Mouse (Mus musculus): ENCODE data around the gene Rbm26. TPM values are rescaled to one million over a fixed set of nuclear protein-coding genes. Genes with fewer than 3 reads are reported as not detected.

Gene Rbm26
- polyA plus RNA-seq, 1 experiment = 9.0 TPM

- H3K79me3 ChIP-seq (ENCODE audit: low read depth) = peaks cover 83% of the 10 kb centered on the region
- H3ac ChIP-seq (ENCODE audit: control insufficient read depth, insufficient read length, low read depth) = no peak overlapping the region
- H3K36me3 ChIP-seq (ENCODE audit: control insufficient read depth, insufficient read depth) = no peaks in the 10 kb centered on the region
- no peaks in the 10 kb centered on the region for H3K27me3 ChIP-seq (ENCODE audit: control insufficient read depth, insufficient read depth, insufficient read length)
- TF ChIP-seq FOSL1 (IDR thresholded peaks at IDR 0.05; ENCODE audit: insufficient read depth, low read length, poor library complexity, severe bottlenecking) (no peak), MYOD1 (IDR thresholded peaks at IDR 0.05; ENCODE audit: control insufficient read depth, insufficient read length, low read depth) (no peak), CEBPB (IDR thresholded peaks at IDR 0.05; ENCODE audit: low read depth) (no peak), MAX (IDR thresholded peaks at IDR 0.05) (no peak), USF1 (IDR thresholded peaks at IDR 0.05; ENCODE audit: low read depth) (no peak), CTCF (IDR thresholded peaks at IDR 0.05; ENCODE audit: control insufficient read depth, insufficient read depth, insufficient read length) (no peak), MYOG (IDR thresholded peaks at IDR 0.05; ENCODE audit: control insufficient read depth, extremely low read depth, insufficient read length) (no peak)
- peaks cover 99% of the 10 kb centered on the region for H3K79me2 ChIP-seq (ENCODE audit: control insufficient read depth, insufficient read depth)
- no peak overlapping the region for H3K4me3 ChIP-seq (ENCODE audit: insufficient read depth, poor library complexity, severe bottlenecking)
Measured at GRCm38 (mm10) chr14:105167181-105167580, 9.9 kb downstream of the Rbm26 start.

- H3K79me3 ChIP-seq (ENCODE audit: low read depth) = peaks cover 77% of the 10 kb centered on the region
- TF ChIP-seq MYOD1 (IDR thresholded peaks at IDR 0.05; ENCODE audit: control insufficient read depth, insufficient read length, low read depth) = no peak
- no peak for TF ChIP-seq MAX (IDR thresholded peaks at IDR 0.05)
- peaks cover 99% of the 10 kb centered on the region for H3K79me2 ChIP-seq (ENCODE audit: control insufficient read depth, insufficient read depth)
- H3K36me3 ChIP-seq (ENCODE audit: control insufficient read depth, insufficient read depth) = peaks cover 4% of the 10 kb centered on the region
- H3K27me3 ChIP-seq (ENCODE audit: control insufficient read depth, insufficient read depth, insufficient read length) = no peaks in the 10 kb centered on the region
- no peak overlapping the region for H3ac ChIP-seq (ENCODE audit: control insufficient read depth, insufficient read length, low read depth)
- no peak overlapping the region for H3K4me3 ChIP-seq (ENCODE audit: insufficient read depth, poor library complexity, severe bottlenecking)
Measured at GRCm38 (mm10) chr14:105164793-105165192, 12.3 kb downstream of the Rbm26 start.

GRCm38 (mm10) chr14:105161334-105161733 is 15.8 kb downstream of the Rbm26 start:
- Histone ChIP-seq H3K79me2 (ENCODE audit: control insufficient read depth, insufficient read depth) (peaks cover 82% of the 10 kb centered on the region), H3K79me3 (ENCODE audit: low read depth) (peaks cover 57% of the 10 kb centered on the region), H3ac (ENCODE audit: control insufficient read depth, insufficient read length, low read depth) (no peak overlapping the region), H3K36me3 (ENCODE audit: control insufficient read depth, insufficient read depth) (peaks cover 33% of the 10 kb centered on the region), H3K4me3 (ENCODE audit: insufficient read depth, poor library complexity, severe bottlenecking) (no peak overlapping the region), H3K27me3 (ENCODE audit: control insufficient read depth, insufficient read depth, insufficient read length) (no peaks in the 10 kb centered on the region)
- TF ChIP-seq USF1 (IDR thresholded peaks at IDR 0.05; ENCODE audit: low read depth) (no peak), MAX (IDR thresholded peaks at IDR 0.05) (no peak), MYOD1 (IDR thresholded peaks at IDR 0.05; ENCODE audit: control insufficient read depth, insufficient read length, low read depth) (no peak), MYOG (IDR thresholded peaks at IDR 0.05; ENCODE audit: control insufficient read depth, extremely low read depth, insufficient read length) (no peak), FOSL1 (IDR thresholded peaks at IDR 0.05; ENCODE audit: insufficient read depth, low read length, poor library complexity, severe bottlenecking) (no peak), CTCF (IDR thresholded peaks at IDR 0.05; ENCODE audit: control insufficient read depth, insufficient read depth, insufficient read length) (no peak), CEBPB (IDR thresholded peaks at IDR 0.05; ENCODE audit: low read depth) (no peak)

- Histone ChIP-seq H3K4me3 (ENCODE audit: insufficient read depth, poor library complexity, severe bottlenecking) (no peak overlapping the region), H3ac (ENCODE audit: control insufficient read depth, insufficient read length, low read depth) (no peak overlapping the region), H3K79me3 (ENCODE audit: low read depth) (peaks cover 34% of the 10 kb centered on the region), H3K27me3 (ENCODE audit: control insufficient read depth, insufficient read depth, insufficient read length) (no peaks in the 10 kb centered on the region), H3K36me3 (ENCODE audit: control insufficient read depth, insufficient read depth) (peaks cover 37% of the 10 kb centered on the region), H3K79me2 (ENCODE audit: control insufficient read depth, insufficient read depth) (peaks cover 54% of the 10 kb centered on the region)
- no peak for TF ChIP-seq MYOD1 (IDR thresholded peaks at IDR 0.05; ENCODE audit: control insufficient read depth, insufficient read length, low read depth)
- TF ChIP-seq CEBPB (IDR thresholded peaks at IDR 0.05; ENCODE audit: low read depth) = no peak
- no peak for TF ChIP-seq MAX (IDR thresholded peaks at IDR 0.05)
- no peak for TF ChIP-seq MYOG (IDR thresholded peaks at IDR 0.05; ENCODE audit: control insufficient read depth, extremely low read depth, insufficient read length)
- TF ChIP-seq FOSL1 (IDR thresholded peaks at IDR 0.05; ENCODE audit: insufficient read depth, low read length, poor library complexity, severe bottlenecking) = no peak
- no peak for TF ChIP-seq CTCF (IDR thresholded peaks at IDR 0.05; ENCODE audit: control insufficient read depth, insufficient read depth, insufficient read length)
- no peak for TF ChIP-seq USF1 (IDR thresholded peaks at IDR 0.05; ENCODE audit: low read depth)
Measured at GRCm38 (mm10) chr14:105158526-105158925, 18.6 kb downstream of the Rbm26 start.

- peaks cover 52% of the 10 kb centered on the region for H3K36me3 ChIP-seq (ENCODE audit: control insufficient read depth, insufficient read depth)
- H3ac ChIP-seq (ENCODE audit: control insufficient read depth, insufficient read length, low read depth) = no peak overlapping the region
- H3K79me3 ChIP-seq (ENCODE audit: low read depth) = no peaks in the 10 kb centered on the region
- no peak overlapping the region for H3K4me3 ChIP-seq (ENCODE audit: insufficient read depth, poor library complexity, severe bottlenecking)
- no peaks in the 10 kb centered on the region for H3K79me2 ChIP-seq (ENCODE audit: control insufficient read depth, insufficient read depth)
- no peaks in the 10 kb centered on the region for H3K27me3 ChIP-seq (ENCODE audit: control insufficient read depth, insufficient read depth, insufficient read length)
- no peak for TF ChIP-seq FOSL1 (IDR thresholded peaks at IDR 0.05; ENCODE audit: insufficient read depth, low read length, poor library complexity, severe bottlenecking)
- TF ChIP-seq CTCF (IDR thresholded peaks at IDR 0.05; ENCODE audit: control insufficient read depth, insufficient read depth, insufficient read length) = no peak
- no peak for TF ChIP-seq MAX (IDR thresholded peaks at IDR 0.05)
- TF ChIP-seq MYOG (IDR thresholded peaks at IDR 0.05; ENCODE audit: control insufficient read depth, extremely low read depth, insufficient read length) = no peak
- no peak for TF ChIP-seq MYOD1 (IDR thresholded peaks at IDR 0.05; ENCODE audit: control insufficient read depth, insufficient read length, low read depth)
- no peak for TF ChIP-seq USF1 (IDR thresholded peaks at IDR 0.05; ENCODE audit: low read depth)
- TF ChIP-seq CEBPB (IDR thresholded peaks at IDR 0.05; ENCODE audit: low read depth) = no peak
Measured at GRCm38 (mm10) chr14:105134076-105134475, 43.1 kb downstream of the Rbm26 start.

GRCm38 (mm10) chr14:105127715-105128385 is 49.3 kb downstream of the Rbm26 start:
- H3K79me3 ChIP-seq (ENCODE audit: low read depth) = no peaks in the 10 kb centered on the region
- TF ChIP-seq CTCF (IDR thresholded peaks at IDR 0.05; ENCODE audit: control insufficient read depth, insufficient read depth, insufficient read length) (no peak), MYOG (IDR thresholded peaks at IDR 0.05; ENCODE audit: control insufficient read depth, extremely low read depth, insufficient read length) (no peak), FOSL1 (IDR thresholded peaks at IDR 0.05; ENCODE audit: insufficient read depth, low read length, poor library complexity, severe bottlenecking) (no peak), MYOD1 (IDR thresholded peaks at IDR 0.05; ENCODE audit: control insufficient read depth, insufficient read length, low read depth) (no peak), CEBPB (IDR thresholded peaks at IDR 0.05; ENCODE audit: low read depth) (no peak), MAX (IDR thresholded peaks at IDR 0.05) (no peak)
- no peaks in the 10 kb centered on the region for H3K27me3 ChIP-seq (ENCODE audit: control insufficient read depth, insufficient read depth, insufficient read length)
- H3K79me2 ChIP-seq (ENCODE audit: control insufficient read depth, insufficient read depth) = no peaks in the 10 kb centered on the region
- no peak overlapping the region for H3K4me3 ChIP-seq (ENCODE audit: insufficient read depth, poor library complexity, severe bottlenecking)
- H3ac ChIP-seq (ENCODE audit: control insufficient read depth, insufficient read length, low read depth) = no peak overlapping the region
- H3K36me3 ChIP-seq (ENCODE audit: control insufficient read depth, insufficient read depth) = peaks cover 90% of the 10 kb centered on the region
